Mouse (Mus musculus) spleen, adult 12 weeks (tissue): ENCODE results near the gene C530008M17Rik.

Source experiments
- DNase-seq: peaks from one replicate; pipeline ENCODE4 v3.0.0; 2022; ENCODE audit warnings: low spot score

C530008M17Rik gene

GRCm38 (mm10) chr5:76773492-76774158, 117.3 kb downstream of the C530008M17Rik start:
- DNase-seq = no peak

- DNase-seq = peak; percentile 7
Observed at GRCm38 (mm10) chr5:76779094-76779615, 122.8 kb downstream of the C530008M17Rik start.

GRCm38 (mm10) chr5:76781943-76782342, 125.6 kb downstream of the C530008M17Rik start:
- no peak for DNase-seq

GRCm38 (mm10) chr5:76782414-76783103, 126.2 kb downstream of the C530008M17Rik start:
- DNase-seq = no peak

- DNase-seq = no peak
Observed at GRCm38 (mm10) chr5:76783104-76783441, 126.8 kb downstream of the C530008M17Rik start.

GRCm38 (mm10) chr5:76784151-76784723, 127.9 kb downstream of the C530008M17Rik start:
- DNase-seq = no peak

GRCm38 (mm10) chr5:76785013-76785412, 128.7 kb downstream of the C530008M17Rik start:
- no peak for DNase-seq

GRCm38 (mm10) chr5:76789881-76790280, 133.6 kb downstream of the C530008M17Rik start:
- DNase-seq = no peak

GRCm38 (mm10) chr5:76791280-76791679, 135.0 kb downstream of the C530008M17Rik start:
- no peak for DNase-seq

GRCm38 (mm10) chr5:76792720-76793119, 136.4 kb downstream of the C530008M17Rik start:
- no peak for DNase-seq

- DNase-seq = no peak
Observed at GRCm38 (mm10) chr5:76798043-76798442, 141.7 kb downstream of the C530008M17Rik start.

GRCm38 (mm10) chr5:76799471-76799870, 143.2 kb downstream of the C530008M17Rik start:
- peak; percentile 7 for DNase-seq

GRCm38 (mm10) chr5:76809031-76809430, 152.7 kb downstream of the C530008M17Rik start:
- no peak for DNase-seq

- no peak for DNase-seq
Observed at GRCm38 (mm10) chr5:76815035-76815434, 158.7 kb downstream of the C530008M17Rik start.

GRCm38 (mm10) chr5:76815786-76816455, 159.6 kb downstream of the C530008M17Rik start:
- no peak for DNase-seq

- no peak for DNase-seq
Observed at GRCm38 (mm10) chr5:76816748-76817147, 160.4 kb downstream of the C530008M17Rik start.

GRCm38 (mm10) chr5:76817678-76818077, 161.4 kb downstream of the C530008M17Rik start:
- no peak for DNase-seq

GRCm38 (mm10) chr5:76818807-76819206, 162.5 kb downstream of the C530008M17Rik start:
- no peak for DNase-seq

- DNase-seq = no peak
Observed at GRCm38 (mm10) chr5:76822097-76822496, 165.8 kb downstream of the C530008M17Rik start.

GRCm38 (mm10) chr5:76828527-76829240, 172.4 kb downstream of the C530008M17Rik start:
- DNase-seq = no peak

GRCm38 (mm10) chr5:76832529-76833210, 176.4 kb downstream of the C530008M17Rik start:
- no peak for DNase-seq
